Mouse (Mus musculus): ENCODE results near the gene Bcor.
A peak's percentile ranks its signal among the peaks of the same experiment; 100 is the strongest.

Bcor gene

GRCm38 (mm10) chrX:12127106-12127670 is 33.0 kb downstream of the Bcor start:
- no peak for DNase-seq (ENCODE audit: low read depth in 2 of 2, low spot score in 2 of 2)

GRCm38 (mm10) chrX:12126408-12127105 is 33.6 kb downstream of the Bcor start:
- DNase-seq (ENCODE audit: low read depth in 2 of 2, low spot score in 2 of 2), result no peak

- no peak for DNase-seq (ENCODE audit: low read depth in 2 of 2, low spot score in 2 of 2)
Measured at GRCm38 (mm10) chrX:12124571-12124970, 35.6 kb downstream of the Bcor start.

- DNase-seq (ENCODE audit: low read depth in 2 of 2, low spot score in 2 of 2), result no peak
Measured at GRCm38 (mm10) chrX:12123687-12124087, 36.5 kb downstream of the Bcor start.

GRCm38 (mm10) chrX:12122594-12123331 is 37.4 kb downstream of the Bcor start:
- no peak for DNase-seq (ENCODE audit: low read depth in 2 of 2, low spot score in 2 of 2)

GRCm38 (mm10) chrX:12119476-12119875 is 40.7 kb downstream of the Bcor start:
- DNase-seq (ENCODE audit: low read depth in 2 of 2, low spot score in 2 of 2), result no peak

GRCm38 (mm10) chrX:12116128-12116527 is 44.0 kb downstream of the Bcor start:
- no peak for DNase-seq (ENCODE audit: low read depth in 2 of 2, low spot score in 2 of 2)

GRCm38 (mm10) chrX:12112166-12112565 is 48.0 kb downstream of the Bcor start:
- DNase-seq (ENCODE audit: low read depth in 2 of 2, low spot score in 2 of 2), result no peak

- DNase-seq (ENCODE audit: low read depth in 2 of 2, low spot score in 2 of 2), result no peak
Measured at GRCm38 (mm10) chrX:12110518-12110917, 49.6 kb downstream of the Bcor start.

GRCm38 (mm10) chrX:12105358-12105757 is 54.8 kb downstream of the Bcor start:
- DNase-seq (ENCODE audit: low read depth in 2 of 2, low spot score in 2 of 2), result no peak

- DNase-seq (ENCODE audit: low read depth in 2 of 2, low spot score in 2 of 2), result no peak
Measured at GRCm38 (mm10) chrX:12096783-12097526, 63.2 kb downstream of the Bcor start.

GRCm38 (mm10) chrX:12093371-12093770 is 66.8 kb downstream of the Bcor start:
- DNase-seq (ENCODE audit: low read depth in 2 of 2, low spot score in 2 of 2), result no peak

- peak in 1 of 2 experiments; percentile 36 for DNase-seq (ENCODE audit: low read depth in 2 of 2, low spot score in 2 of 2)
Measured at GRCm38 (mm10) chrX:12091431-12092061, 68.6 kb downstream of the Bcor start.

GRCm38 (mm10) chrX:12090871-12091404 is 69.2 kb downstream of the Bcor start:
- peak; percentile 42 to 46 for DNase-seq (ENCODE audit: low read depth in 2 of 2, low spot score in 2 of 2)

- peak in 1 of 2 experiments; percentile 16 for DNase-seq (ENCODE audit: low read depth in 2 of 2, low spot score in 2 of 2)
Measured at GRCm38 (mm10) chrX:12090151-12090870, 69.8 kb downstream of the Bcor start.

GRCm38 (mm10) chrX:12089353-12090081 is 70.6 kb downstream of the Bcor start:
- peak; percentile 1 to 11 for DNase-seq (ENCODE audit: low read depth in 2 of 2, low spot score in 2 of 2)

GRCm38 (mm10) chrX:12089027-12089340 is 71.2 kb downstream of the Bcor start:
- DNase-seq (ENCODE audit: low read depth in 2 of 2, low spot score in 2 of 2), result peak in 1 of 2 experiments; percentile 9

GRCm38 (mm10) chrX:12088301-12089026 is 71.7 kb downstream of the Bcor start:
- DNase-seq (ENCODE audit: low read depth in 2 of 2, low spot score in 2 of 2), result peak; percentile 40 to 44
